Mouse (Mus musculus): Measurements from ENCODE around the gene Fez1. TPM values are rescaled to one million over a fixed set of nuclear protein-coding genes. Genes with fewer than 3 reads are reported as not detected.

The Fez1 gene
- polyA plus RNA-seq, 1 experiment from 2014 or later: 2.5 TPM

DNA sequence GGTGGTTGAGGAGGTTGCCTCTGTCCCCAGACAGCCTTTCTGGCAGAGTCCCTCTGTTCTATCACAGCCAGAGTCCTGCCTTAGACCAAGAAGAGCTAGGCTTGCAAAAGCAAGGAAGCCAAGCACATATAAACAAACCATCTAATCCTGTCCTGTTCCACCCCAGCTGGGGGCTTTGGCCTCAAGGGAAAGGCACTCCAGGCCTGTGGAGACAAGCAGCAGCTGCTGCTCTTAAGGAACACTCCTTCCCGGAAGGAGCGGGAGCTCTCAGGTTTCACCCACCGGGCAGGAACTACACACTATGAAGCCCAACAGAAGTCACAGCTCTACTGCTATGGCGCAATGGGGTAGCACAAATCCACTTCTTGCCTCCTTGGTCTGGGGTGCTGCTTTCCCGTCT lies 95.3 kb downstream of the Fez1 start:
- no peak for TF ChIP-seq CTCF (IDR thresholded peaks at IDR 0.05)
- peak; percentile 27; the same call in 1 of the 2 replicates for TF ChIP-seq EP300 (IDR thresholded peaks at IDR 0.05)
- DNase-seq (ENCODE audit: low spot score) (peak; percentile 91), ATAC-seq (peak; percentile 91)
- 9% methylated on average over 5 of the region's 5 CpGs for WGBS
- Histone ChIP-seq H3K27me3 (replicated peaks; ENCODE audit: insufficient read depth, low read length) (no peaks in the 10 kb centered on the region), H3K4me3 (ENCODE audit: low read depth, low read length) (no peak overlapping the region), H3K4me2 (replicated peaks; ENCODE audit: low read depth, low read length) (no peak overlapping the region), H3K27ac (ENCODE audit: low read length) (peak overlapping the region; percentile 72), H3K36me3 (ENCODE audit: insufficient read depth, low read length) (no peaks in the 10 kb centered on the region), H3K9me3 (ENCODE audit: low read length) (no peaks in the 10 kb centered on the region), H3K4me1 (ENCODE audit: insufficient read depth, low read depth, low read length) (no peaks in the 10 kb centered on the region), H3K9ac (replicated peaks; ENCODE audit: low read depth) (no peak overlapping the region)

DNA sequence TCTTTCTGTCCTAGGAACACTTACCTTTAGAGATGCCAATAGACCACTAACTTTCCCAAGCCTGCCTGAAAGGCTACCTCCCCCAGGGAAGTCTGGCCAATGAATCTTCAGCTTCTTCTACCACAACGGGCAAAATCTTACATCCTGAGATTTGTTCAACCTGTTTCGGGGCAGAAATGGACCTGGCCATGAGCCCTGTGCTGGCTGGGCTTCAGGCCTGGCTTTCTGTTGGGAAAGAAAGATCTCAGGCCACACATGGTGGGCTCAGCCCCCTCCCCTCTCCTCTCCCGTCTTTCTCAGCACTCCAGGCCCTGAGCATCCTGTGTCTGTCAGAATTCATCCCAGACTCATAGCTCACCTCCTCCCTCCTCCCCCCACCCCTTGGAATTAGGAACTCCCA lies 96.9 kb downstream of the Fez1 start:
- WGBS: 41% methylated on average over 3 of the region's 3 CpGs
- no peak for TF ChIP-seq CTCF (IDR thresholded peaks at IDR 0.05)
- TF ChIP-seq EP300 (IDR thresholded peaks at IDR 0.05): no peak
- no peak for ATAC-seq

GRCm38 (mm10) chr9:36919472-36919871 lies 97.8 kb downstream of the Fez1 start:
- DNase-seq (ENCODE audit: low spot score) (peak; percentile 13), ATAC-seq (no peak)
- 38% methylated on average over 4 of the region's 4 CpGs for WGBS
- Histone ChIP-seq H3K4me2 (replicated peaks; ENCODE audit: low read depth, low read length) (no peak overlapping the region), H3K9ac (replicated peaks; ENCODE audit: low read depth) (no peak overlapping the region), H3K27me3 (replicated peaks; ENCODE audit: insufficient read depth, low read length) (no peaks in the 10 kb centered on the region), H3K4me3 (ENCODE audit: low read depth, low read length) (no peak overlapping the region), H3K27ac (ENCODE audit: low read length) (no peak overlapping the region), H3K4me1 (ENCODE audit: insufficient read depth, low read depth, low read length) (no peaks in the 10 kb centered on the region), H3K9me3 (ENCODE audit: low read length) (no peaks in the 10 kb centered on the region), H3K36me3 (ENCODE audit: insufficient read depth, low read length) (no peaks in the 10 kb centered on the region)
- TF ChIP-seq CTCF (IDR thresholded peaks at IDR 0.05) (no peak), EP300 (IDR thresholded peaks at IDR 0.05) (no peak)

More for the DNA sequence above, 96.9 kb downstream of the Fez1 start:
- H3K27ac ChIP-seq (ENCODE audit: low read length): no peak overlapping the region
- no peaks in the 10 kb centered on the region for H3K4me1 ChIP-seq (ENCODE audit: insufficient read depth, low read depth, low read length)
- H3K36me3 ChIP-seq (ENCODE audit: insufficient read depth, low read length): no peaks in the 10 kb centered on the region
- DNase-seq (ENCODE audit: low spot score): no peak
- no peaks in the 10 kb centered on the region for H3K9me3 ChIP-seq (ENCODE audit: low read length)
- no peak overlapping the region for H3K4me3 ChIP-seq (ENCODE audit: low read depth, low read length)
- H3K27me3 ChIP-seq (replicated peaks; ENCODE audit: insufficient read depth, low read length): no peaks in the 10 kb centered on the region
- H3K4me2 ChIP-seq (replicated peaks; ENCODE audit: low read depth, low read length): no peak overlapping the region
- H3K9ac ChIP-seq (replicated peaks; ENCODE audit: low read depth): no peak overlapping the region

DNA sequence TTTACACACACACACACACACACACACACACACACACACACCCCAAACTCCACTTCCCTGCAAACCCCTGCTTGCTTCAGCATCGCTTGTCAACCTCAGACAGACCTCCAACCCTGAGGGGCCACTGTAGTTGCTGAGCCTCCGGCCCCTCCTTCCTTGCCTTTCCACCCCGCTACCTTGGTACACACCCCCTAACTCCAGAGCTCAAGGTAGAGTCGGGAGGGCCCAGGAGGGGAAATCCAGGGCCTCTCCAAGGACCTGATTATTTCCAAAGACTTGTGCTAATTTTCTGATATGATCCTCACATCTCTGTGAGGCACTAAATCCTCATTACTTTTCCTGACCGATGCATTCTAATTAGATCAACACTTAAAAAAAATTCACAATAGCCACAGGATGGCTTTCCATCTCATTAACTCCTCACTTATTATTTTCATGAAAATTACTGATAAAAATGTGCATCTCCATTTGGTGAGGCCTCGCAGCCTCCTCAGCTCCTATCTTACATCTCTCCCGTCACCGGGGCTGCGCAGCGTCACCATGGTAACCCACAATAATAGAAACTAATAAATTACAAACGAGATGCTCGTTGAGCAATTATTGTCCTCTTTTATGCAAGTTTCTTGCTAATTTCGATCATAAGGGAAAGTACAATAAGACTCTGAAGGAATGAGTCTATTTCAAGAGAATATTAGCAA lies 100.2 kb downstream of the Fez1 start:
- ATAC-seq: no peak
- Histone ChIP-seq H3K9ac (replicated peaks; ENCODE audit: low read depth) (no peak overlapping the region), H3K27ac (ENCODE audit: low read length) (no peak overlapping the region), H3K36me3 (ENCODE audit: insufficient read depth, low read length) (no peaks in the 10 kb centered on the region), H3K4me3 (ENCODE audit: low read depth, low read length) (no peak overlapping the region), H3K4me2 (replicated peaks; ENCODE audit: low read depth, low read length) (no peak overlapping the region), H3K27me3 (replicated peaks; ENCODE audit: insufficient read depth, low read length) (no peaks in the 10 kb centered on the region), H3K9me3 (ENCODE audit: low read length) (no peaks in the 10 kb centered on the region), H3K4me1 (ENCODE audit: insufficient read depth, low read depth, low read length) (no peaks in the 10 kb centered on the region)
- peak; percentile 20 for DNase-seq (ENCODE audit: low spot score)
- TF ChIP-seq CTCF (IDR thresholded peaks at IDR 0.05) (no peak), EP300 (IDR thresholded peaks at IDR 0.05) (no peak)
- 75% methylated on average over 12 of the region's 13 CpGs for WGBS

DNA sequence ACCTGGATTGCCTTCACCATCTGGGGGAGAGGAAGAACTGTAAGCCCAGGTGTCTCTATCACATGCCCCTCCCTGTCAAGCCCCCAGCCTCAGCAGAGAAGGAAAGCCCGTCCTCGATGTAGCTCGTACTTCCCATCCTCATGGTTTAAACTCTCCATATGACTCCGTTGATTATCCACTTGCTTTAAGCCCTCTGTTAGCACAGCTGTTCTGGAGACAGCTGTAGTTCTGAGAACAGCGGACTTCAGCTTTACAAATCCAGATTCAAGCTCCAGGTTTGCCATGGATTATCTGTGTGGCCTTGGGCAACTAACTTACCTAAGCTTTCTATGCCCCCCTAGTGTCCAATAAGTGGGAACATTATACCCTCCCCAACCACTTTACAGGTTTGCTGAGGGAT lies 102.1 kb downstream of the Fez1 start:
- H3K27ac ChIP-seq (ENCODE audit: low read length): no peak overlapping the region
- H3K4me3 ChIP-seq (ENCODE audit: low read depth, low read length): no peak overlapping the region
- TF ChIP-seq EP300 (IDR thresholded peaks at IDR 0.05): no peak
- no peak for TF ChIP-seq CTCF (IDR thresholded peaks at IDR 0.05)
- DNase-seq (ENCODE audit: low spot score) (no peak), ATAC-seq (no peak)
- H3K9ac ChIP-seq (replicated peaks; ENCODE audit: low read depth): no peak overlapping the region
- no peaks in the 10 kb centered on the region for H3K36me3 ChIP-seq (ENCODE audit: insufficient read depth, low read length)
- H3K4me1 ChIP-seq (ENCODE audit: insufficient read depth, low read depth, low read length): no peaks in the 10 kb centered on the region
- no peaks in the 10 kb centered on the region for H3K9me3 ChIP-seq (ENCODE audit: low read length)
- H3K4me2 ChIP-seq (replicated peaks; ENCODE audit: low read depth, low read length): no peak overlapping the region
- no peaks in the 10 kb centered on the region for H3K27me3 ChIP-seq (replicated peaks; ENCODE audit: insufficient read depth, low read length)
- WGBS: 66% methylated on average over 5 of the region's 5 CpGs

Other genes with a start within 250 kb of the Fez1 start
- gene Gm17689, start 239.2 kb upstream of the Fez1 start, polyA plus RNA-seq (2015; fragmentation: Nextera tagmentation; extraction: Ambion mirVana): not detected in 2 replicates
- gene A630095E13Rik, start 178.5 kb upstream of the Fez1 start, polyA plus RNA-seq (2015; fragmentation: Nextera tagmentation; extraction: Ambion mirVana): not detected in 2 replicates
- not detected in 2 replicates for gene Acrv1, start 128.6 kb upstream of the Fez1 start, polyA plus RNA-seq (2015; fragmentation: Nextera tagmentation; extraction: Ambion mirVana)
- 3.4 and 4.0 TPM in 2 replicates for gene Chek1, start 94.8 kb upstream of the Fez1 start, polyA plus RNA-seq (2015; fragmentation: Nextera tagmentation; extraction: Ambion mirVana)
- 138 and 158 TPM in 2 replicates for gene Stt3a, start 54.2 kb upstream of the Fez1 start, polyA plus RNA-seq (2015; fragmentation: Nextera tagmentation; extraction: Ambion mirVana)
- 78.8 and 81.5 TPM in 2 replicates for gene Ei24, start 24.5 kb upstream of the Fez1 start, polyA plus RNA-seq (2015; fragmentation: Nextera tagmentation; extraction: Ambion mirVana)

Data from lung, postnatal 0 days (tissue).